Mouse (Mus musculus): Measurements from ENCODE around the gene Nlrp6.
A peak's percentile ranks its signal among the peaks of the same experiment; 100 is the strongest.

Gene Nlrp6

DNA sequence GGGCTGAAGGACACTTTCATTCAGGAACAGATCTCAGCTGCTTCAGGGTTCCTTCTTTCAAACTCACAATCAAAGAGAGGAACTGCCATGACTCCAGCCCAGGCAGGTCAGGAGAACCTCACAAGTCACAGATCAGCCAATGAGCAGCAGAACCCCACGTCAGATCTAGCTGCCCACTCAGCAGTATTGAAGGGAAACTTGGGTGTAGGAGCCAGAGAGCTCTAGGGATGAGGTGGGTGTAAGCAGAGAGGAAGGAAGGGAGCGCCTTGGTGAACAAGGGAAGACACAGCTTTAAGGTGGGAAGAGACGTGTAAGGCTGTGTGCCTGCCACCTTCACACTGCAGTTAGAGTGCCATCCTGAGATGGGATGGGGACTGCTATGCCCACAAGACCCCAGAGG, 8.4 kb upstream of the Nlrp6 start:
- no peak for DNase-seq (ENCODE audit: low read depth in 1 of 2, low spot score in 2 of 2)

DNA sequence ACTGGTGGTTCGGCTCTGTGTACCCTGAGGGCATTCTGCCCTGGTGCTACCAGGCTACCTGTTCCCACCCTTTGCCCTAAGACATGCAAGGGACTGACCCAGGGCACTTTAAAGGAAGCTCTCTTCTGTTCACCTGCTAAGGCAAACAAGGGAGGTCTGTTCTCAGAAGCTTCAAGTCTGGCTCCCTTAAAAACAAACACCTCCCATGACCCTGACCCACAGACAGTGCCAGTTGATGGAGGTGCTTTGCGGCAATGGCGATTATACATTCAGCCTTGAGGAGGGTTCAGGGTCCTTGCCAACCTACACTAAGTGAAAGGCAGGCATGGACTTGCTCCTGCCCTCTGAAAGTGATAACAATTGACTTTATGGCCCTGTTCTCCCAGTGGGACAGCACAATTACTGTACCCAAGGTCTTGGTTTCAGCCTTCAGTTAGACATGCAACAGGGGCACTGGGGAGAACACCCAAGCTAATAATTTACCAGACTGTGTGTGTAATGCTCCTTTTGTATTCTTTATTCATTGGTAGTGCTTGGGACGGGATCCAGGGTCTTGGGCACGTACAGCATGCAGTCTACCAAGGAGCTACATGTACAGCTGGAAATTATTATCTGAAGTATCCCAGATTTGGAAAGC, 7.7 kb upstream of the Nlrp6 start:
- no peak for DNase-seq (ENCODE audit: low read depth in 1 of 2, low spot score in 2 of 2)

DNA sequence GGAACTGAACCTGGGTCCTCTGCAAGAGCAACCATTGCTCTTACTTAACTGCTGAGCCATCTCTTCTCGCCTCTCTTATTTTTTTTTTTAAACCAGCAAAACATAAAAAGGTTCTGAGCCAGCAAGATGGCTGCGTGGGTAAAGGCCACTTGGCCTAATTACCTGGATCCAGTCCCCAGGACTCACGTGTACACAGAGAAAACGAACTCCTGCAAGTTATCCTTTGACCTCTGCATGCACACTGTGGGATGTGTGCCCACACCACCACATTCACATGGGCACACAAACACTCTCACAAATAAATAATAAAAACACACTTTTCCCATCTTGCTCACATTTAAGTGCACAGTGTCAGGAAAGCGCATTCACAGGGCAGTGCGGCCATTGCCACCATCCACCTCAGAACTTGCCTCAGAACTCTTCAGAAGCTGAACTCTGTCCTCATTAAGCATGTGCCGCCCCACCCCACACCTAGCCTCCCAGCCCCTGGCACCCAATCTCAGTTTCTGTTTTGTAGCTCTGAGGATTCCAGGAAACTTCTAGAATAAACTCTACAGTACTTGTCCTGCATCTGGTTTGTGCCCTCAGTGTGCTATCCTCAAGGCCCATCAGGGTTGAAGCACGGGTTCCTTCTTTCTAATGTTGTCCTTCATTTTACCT, 6.5 kb upstream of the Nlrp6 start:
- no peak for DNase-seq (ENCODE audit: low read depth in 1 of 2, low spot score in 2 of 2)

DNA sequence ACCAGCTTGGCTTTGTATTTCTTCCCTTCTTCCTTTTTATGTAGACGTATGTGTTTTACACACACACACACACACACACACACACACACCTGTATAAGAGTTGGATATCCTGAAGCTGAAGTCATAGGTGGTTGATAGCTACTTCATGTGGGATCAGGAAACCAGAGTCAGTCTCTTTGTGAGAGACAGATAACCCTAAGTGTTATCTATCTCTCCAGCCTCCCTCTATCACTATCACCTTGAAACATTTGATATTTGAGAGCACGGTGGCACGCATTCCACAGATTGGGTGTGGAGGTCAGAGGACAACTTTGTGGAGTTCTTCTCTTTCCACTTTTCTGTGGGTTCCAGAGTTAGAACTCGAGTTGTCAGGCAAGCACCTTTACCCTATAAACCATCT, 791 bp upstream of the Nlrp6 start:
- DNase-seq (ENCODE audit: low read depth in 1 of 2, low spot score in 2 of 2) = no peak

DNA sequence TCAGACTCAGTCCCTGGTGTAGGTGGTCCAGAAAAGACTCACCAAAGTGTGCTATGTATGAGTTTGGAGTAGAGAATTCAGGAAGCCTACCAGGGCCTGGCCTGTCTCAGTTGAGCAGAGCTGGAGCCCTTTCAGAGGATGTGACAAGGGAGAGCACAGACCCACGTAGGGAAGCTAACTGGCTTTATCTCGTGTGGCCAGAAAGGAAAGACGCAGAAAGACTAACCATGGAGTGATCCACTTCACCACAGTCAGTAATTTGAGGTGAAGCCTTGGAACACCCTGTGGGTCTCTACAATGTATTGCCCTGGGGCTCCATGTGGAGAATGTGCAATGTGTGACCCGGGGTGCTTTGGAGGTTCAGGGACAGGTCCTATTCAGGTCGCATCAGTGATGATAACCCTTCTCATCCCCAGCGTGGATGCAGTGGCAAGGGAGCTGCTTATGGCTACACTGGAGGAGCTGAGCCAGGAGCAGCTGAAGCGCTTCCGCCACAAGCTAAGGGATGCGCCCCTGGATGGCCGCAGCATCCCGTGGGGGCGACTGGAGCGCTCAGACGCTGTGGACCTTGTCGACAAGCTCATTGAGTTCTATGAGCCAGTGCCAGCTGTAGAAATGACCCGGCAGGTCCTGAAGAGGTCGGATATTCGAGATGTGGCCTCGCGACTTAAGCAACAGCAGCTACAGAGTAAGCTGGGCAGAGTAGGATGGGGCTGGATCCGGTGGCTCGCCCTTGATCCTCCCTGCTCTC, 698 bp downstream of the Nlrp6 start:
- DNase-seq (ENCODE audit: low read depth in 1 of 2, low spot score in 2 of 2) = no peak

DNA sequence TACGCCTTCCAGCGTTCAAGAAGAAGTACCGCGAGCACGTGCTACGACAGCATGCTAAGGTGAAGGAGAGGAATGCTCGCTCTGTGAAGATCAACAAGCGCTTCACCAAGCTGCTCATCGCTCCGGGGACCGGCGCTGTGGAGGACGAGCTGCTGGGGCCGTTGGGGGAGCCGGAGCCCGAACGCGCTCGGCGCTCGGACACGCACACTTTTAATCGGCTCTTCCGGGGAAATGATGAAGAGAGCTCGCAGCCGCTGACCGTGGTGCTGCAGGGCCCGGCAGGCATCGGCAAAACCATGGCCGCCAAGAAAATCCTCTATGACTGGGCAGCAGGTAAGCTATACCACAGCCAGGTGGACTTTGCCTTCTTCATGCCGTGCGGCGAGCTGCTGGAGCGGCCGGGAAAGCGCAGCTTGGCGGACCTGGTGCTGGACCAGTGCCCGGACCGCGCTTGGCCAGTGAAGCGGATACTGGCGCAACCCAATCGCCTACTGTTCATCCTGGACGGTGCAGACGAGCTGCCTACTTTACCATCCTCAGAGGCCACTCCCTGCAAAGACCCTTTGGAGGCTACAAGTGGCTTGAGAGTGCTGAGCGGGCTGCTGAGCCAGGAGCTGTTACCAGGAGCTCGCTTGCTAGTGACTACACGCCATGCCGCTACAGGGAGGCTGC, 1.8 kb downstream of the Nlrp6 start:
- DNase-seq (ENCODE audit: low read depth in 1 of 2, low spot score in 2 of 2) = no peak

DNA sequence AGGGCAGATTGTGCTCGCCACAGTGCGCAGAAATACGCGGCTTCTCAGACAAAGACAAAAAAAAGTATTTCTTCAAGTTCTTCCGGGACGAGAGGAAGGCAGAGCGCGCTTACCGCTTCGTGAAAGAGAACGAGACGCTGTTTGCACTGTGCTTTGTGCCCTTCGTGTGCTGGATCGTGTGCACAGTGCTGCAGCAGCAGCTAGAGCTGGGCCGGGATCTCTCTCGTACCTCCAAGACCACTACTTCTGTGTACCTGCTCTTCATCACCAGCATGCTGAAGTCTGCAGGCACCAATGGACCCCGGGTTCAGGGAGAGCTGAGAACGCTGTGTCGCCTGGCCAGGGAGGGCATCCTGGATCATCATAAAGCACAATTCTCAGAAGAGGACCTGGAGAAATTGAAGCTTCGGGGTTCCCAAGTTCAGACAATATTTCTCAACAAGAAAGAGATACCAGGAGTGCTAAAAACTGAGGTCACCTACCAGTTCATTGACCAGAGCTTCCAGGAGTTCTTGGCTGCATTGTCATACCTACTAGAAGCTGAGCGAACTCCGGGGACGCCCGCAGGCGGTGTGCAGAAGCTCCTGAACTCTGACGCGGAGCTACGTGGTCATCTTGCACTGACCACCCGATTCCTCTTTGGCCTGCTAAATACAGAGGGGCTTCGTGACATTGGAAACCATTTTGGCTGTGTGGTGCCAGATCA, 2.5 kb downstream of the Nlrp6 start:
- DNase-seq (ENCODE audit: low read depth in 1 of 2, low spot score in 2 of 2) = no peak

DNA sequence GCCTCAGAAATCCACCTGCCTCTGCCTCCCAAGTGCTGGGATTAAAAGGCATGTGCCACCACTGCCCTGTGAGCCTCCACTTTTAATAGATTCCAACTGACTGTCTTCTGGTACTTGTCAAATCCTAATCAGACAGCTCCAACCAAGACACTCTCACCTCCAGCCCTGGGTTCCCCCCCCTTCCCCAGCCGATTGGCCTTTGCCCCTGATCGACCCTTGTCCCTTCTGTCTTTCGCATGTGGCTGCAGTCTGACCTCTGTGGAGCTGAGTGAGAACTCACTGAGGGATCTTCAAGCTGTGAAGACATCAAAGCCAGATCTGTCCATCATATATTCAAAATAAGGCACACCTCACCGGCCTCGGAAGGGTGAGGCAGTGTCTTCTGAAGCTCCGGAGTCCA, 6.5 kb downstream of the Nlrp6 start:
- DNase-seq (ENCODE audit: low read depth in 1 of 2, low spot score in 2 of 2) = no peak

DNA sequence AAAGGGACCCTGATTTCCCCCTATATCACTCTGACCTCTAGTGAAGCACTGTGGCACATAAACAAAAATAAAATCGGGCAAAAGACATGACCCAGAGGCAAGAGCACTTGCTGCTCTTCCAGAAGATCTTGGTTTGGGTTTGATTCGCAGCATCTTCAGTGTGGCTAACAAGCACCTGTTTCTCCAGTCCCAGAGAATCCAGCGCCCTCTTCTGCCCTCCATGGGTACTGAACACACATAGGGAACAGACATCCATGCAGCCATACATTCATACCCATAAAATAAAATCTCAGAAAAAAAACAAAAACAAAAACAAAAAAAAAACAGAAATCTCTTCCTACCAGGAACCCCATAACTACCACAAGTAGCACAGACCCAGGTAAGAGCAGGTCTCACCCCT, 17.7 kb downstream of the Nlrp6 start:
- no peak for DNase-seq (ENCODE audit: low read depth in 1 of 2, low spot score in 2 of 2)

DNA sequence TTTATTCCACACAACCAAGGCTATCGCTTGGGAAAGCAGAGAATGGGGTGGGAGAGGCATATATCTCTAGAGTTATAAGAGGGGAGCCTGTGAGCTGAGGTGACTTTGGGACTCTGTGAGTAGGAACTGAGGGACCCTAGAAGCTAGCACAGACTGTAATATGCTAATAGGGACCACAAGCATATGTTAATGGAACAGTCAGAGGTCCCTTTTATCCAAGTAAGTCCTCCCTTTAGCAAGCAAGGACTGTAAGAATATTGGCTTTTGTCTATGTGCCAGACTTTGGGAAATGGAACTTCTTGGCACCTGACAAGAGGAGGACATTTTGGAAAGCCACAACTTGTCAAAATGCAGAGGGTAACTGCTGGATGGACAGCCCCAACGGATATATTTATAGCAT, 18.2 kb downstream of the Nlrp6 start:
- DNase-seq (ENCODE audit: low read depth in 1 of 2, low spot score in 2 of 2) = no peak

DNA sequence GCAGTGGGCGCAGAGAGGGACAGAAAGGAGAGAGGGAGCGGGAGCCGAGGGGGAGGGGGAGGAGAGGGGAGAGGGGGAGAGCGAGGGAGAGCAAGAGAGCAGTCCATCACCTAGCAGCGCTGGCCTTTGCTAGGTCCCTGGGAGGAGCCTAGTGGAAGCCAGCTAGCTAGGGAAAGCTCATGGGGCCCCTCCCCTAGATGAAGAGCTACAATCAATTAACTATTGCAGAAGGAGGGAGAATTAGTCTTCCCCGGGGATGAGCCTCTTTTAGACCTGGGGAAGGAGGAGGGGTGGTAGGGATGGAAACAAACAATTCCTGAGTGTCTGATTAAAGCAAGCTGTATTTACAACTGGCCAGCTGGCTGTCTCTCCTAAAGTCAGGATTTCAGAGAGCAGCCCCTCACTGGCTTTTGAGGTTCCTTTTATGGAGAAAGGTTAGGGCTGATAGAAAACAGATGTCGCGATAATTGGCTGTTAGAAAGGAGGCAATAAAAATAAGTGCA, 19.0 kb downstream of the Nlrp6 start:
- no peak for DNase-seq (ENCODE audit: low read depth in 1 of 2, low spot score in 2 of 2)

DNA sequence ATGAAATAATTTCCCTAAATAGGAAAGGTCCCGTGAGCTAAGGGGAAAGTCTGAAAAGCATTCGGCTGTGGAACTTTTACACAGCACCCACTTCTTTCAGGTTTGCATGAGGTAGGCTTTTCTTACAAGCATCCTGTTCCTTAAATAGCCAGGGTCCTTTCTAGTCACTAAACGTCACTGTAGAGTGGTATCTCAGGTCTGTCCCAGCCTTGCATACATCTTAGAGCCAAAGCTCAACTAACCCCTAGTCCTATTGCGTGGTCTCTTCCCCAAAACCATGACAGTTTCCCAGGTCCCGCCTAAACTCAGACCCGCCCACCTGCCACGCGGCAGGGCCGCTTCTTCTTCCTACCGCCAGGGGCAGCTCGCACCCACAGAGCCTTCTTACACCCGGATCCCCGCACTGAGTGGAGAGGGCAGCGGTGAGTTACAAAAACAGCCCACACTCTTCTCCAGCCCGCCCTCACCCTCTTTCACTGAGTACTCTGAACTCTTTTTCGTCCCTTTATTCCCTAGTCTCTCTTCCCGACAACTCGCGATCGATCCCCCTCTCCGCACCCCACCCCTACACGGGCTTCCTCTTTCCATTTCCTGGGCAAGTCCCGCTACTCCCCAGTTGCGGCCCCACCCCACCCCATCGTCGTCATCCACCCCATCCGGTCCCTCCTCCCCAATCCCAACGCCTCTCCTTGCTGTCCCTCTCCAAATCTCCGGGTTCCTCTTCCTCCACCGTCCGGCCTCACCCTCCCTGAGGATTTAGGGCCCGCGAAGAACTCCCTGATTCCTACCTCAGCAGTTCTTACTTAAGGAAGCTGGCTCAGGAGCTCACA, 20.7 kb downstream of the Nlrp6 start, which contains the start of gene Pgghg:
Gene Pgghg, plus strand, starts transcription at position 170 of the 830 bp plus-strand sequence.
- DNase-seq (ENCODE audit: low read depth in 1 of 2, low spot score in 2 of 2) = peak; percentile 79 to 85

DNA sequence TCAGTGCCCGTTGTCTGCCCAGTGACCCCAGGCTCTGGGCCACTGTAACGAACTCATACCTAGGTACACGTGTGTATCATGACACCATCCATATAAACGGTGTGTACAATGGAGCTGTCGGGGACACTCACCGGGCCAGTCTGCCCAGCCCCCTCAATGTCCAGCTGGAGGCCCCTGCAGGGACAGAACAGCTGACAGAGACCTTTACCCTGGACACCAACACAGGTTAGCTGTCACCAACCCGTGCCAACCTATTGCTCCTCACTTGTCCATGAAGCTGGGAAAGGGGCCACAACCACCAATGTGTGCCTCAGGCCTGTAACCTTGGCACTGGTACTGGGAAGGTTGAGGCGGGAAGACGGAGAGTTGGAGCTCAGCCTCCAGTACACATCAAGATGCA, 21.6 kb downstream of the Nlrp6 start:
- no peak for DNase-seq (ENCODE audit: low read depth in 1 of 2, low spot score in 2 of 2)

DNA sequence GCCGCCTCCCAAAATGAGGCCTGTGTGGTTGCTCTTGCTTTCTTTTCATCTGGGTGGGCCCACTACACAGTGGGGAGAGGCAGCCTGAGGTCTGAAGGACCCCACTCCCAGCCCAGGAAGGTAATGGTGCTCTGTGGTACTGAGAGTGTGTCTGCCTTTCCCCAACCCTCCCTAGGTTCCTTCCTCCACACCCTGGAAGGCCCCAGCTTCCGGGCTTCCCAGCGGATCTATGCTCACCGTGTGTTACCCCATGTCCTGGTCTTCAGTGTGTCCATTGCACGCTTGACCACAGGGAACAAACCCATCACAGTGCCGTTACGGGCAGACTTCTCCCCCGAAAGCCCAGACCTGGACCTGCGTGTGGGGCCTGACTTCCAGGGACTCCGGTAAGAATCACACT, 22.1 kb downstream of the Nlrp6 start:
- no peak for DNase-seq (ENCODE audit: low read depth in 1 of 2, low spot score in 2 of 2)

DNA sequence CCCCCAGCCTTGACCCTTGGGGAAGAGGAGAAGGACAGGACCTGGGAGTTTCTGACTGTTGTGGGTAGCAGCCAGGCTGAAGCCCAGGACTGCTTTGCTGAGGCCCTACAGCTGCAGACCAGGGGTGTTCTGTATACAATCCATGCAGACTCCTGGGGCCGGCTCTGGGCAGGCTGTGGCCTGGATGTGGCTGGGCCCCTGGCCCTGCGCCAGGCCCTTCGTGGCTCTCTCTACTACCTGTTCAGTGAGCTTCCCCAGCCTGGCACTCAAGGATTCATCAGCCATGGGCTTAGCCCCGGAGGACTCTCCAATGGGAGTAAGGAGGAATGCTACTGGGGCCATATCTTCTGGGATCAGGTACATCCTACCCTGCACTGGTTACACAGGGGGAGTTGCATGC, 22.7 kb downstream of the Nlrp6 start:
- no peak for DNase-seq (ENCODE audit: low read depth in 1 of 2, low spot score in 2 of 2)

DNA sequence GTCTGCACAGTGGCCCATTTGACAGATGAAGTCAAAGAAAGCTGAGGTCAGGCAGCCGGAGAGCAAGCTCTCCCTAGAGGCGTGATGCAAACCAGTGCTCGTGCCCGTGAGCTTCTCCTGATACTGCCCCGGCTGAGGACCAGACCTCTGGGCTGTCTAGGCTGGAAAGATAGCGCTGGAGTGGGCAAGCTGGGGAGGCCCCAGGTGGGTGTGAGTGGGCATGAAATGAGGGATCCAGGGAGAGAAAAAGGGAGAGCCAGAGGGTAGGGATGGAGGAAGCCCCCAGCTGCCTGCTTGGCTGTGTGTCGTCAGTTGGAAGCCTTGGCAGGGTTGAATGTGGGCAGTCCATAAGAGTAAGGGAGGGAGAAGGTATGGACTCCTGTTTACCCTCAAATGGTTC, 23.5 kb downstream of the Nlrp6 start:
- DNase-seq (ENCODE audit: low read depth in 1 of 2, low spot score in 2 of 2) = no peak

DNA sequence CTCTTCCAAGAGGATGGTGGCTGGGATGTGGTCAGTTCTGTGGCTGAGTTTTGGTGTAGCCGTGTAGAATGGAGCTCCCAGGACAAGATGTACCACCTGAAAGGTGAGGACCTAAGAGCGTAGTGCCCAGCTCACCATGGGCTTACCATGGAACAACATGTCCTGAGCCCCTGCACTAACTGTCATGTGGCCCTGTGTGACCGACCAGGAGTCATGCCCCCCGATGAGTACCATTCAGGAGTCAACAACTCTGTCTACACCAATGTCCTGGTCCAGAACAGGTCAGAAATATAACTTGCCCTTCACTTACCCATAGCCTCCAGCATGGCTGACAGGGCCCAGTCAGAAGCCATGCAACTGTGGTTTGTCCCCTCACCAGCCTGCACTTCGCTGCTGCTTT, 24.5 kb downstream of the Nlrp6 start:
- DNase-seq (ENCODE audit: low read depth in 1 of 2, low spot score in 2 of 2) = no peak

DNA sequence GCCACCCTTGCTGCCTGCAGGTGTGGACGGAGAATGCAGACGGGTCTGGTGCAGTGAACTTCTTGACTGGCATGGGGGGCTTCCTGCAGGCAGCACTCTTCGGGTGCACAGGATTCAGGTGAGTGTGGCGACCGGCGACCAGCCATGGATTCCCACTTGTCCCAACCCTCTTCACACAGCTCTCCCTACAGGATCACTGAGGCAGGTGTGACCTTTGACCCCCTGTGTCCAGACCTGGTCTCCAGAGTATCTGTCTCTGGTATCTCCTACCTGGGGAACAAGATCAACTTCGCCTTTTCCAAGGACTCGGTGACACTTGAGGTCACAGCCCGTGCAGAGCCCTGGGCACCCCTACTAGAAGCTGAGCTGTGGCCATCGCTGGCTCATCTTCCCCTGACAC, 25.6 kb downstream of the Nlrp6 start:
- DNase-seq (ENCODE audit: low read depth in 1 of 2, low spot score in 2 of 2) = no peak

DNA sequence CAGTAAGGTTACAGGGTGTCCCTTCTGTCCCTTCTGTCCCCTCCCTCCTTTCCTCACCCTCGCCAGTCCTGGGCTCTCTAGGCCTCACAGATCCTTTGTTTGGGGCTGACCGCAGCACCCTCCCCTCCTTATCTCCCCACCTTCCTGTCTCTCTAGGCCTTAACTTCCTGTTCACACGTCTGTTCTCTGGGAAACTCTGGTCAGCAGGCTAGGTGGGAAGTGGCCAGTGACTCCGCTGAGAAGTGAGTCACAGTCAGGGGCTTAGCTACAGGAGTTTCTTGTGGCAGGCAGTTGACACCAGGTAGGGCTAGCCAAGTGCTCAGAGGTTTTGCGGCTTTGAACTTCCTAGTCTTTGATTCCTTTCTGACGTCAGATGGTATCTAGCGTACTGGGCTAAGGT, 26.3 kb downstream of the Nlrp6 start:
- no peak for DNase-seq (ENCODE audit: low read depth in 1 of 2, low spot score in 2 of 2)

DNA sequence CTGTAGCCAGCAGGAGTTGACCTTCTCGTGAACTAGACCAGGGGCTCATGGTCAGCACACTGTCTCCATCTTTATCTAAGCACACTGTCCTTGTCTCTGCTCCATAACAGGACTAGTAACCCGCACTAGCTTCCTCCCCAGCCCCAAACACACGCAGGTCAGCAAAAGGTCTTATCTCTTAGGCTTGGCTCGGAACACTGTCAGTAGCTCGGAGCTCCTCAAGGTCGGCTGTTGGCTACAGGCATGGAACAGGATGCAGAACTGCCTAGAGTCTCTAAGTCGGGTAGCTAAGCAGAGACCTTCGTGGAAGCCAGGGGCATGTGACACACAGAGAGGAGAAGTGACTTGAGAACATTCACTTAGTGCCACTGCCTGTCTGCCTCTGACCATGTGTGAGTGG, 27.5 kb downstream of the Nlrp6 start:
- no peak for DNase-seq (ENCODE audit: low read depth in 1 of 2, low spot score in 2 of 2)
